In genomic region chr2:167128699-167129607, GRCm38 (mm10) we compare ENCODE assay signal across 9 mouse cellular contexts.
DNase-seq lines count a peak whose midpoint lies in the region; ATAC-seq and TF ChIP-seq lines count a peak whose summit lies in the region.
"Had no signal": no experiment of that assay in that cellular context is flagged by ENCODE, and none has a peak within 500 bp of the region (broad histone marks: within the 10 kb centered on the region; RNA-seq: fewer than 3 reads in every experiment).

No protein-coding gene starts in this region.

- peaks cover 24% of the 10 kb centered on the region for H3K4me1 ChIP-seq in hindbrain, embryonic 14.5 days (replicated peaks; ENCODE audit: control insufficient read depth, insufficient read depth, low read length)
- no peaks in the 10 kb centered on the region for H3K4me1 ChIP-seq in liver, adult 2 months (ENCODE audit: control insufficient read depth, insufficient read depth, low read length)
- H3K4me1 ChIP-seq in midbrain, postnatal 0 days (ENCODE audit: insufficient read depth, low read length): peaks cover 10% of the 10 kb centered on the region

- no peak overlapping the region for H3K4me3 ChIP-seq in hindbrain, embryonic 14.5 days (replicated peaks; ENCODE audit: low read length)
- H3K4me3 ChIP-seq in liver, adult 2 months (ENCODE audit: insufficient read depth, low read depth, low read length): peak overlapping the region; percentile 72
- no peak overlapping the region for H3K4me3 ChIP-seq in midbrain, postnatal 0 days (ENCODE audit: low read depth, low read length)

- no peak for TF ChIP-seq POLR2A in liver, adult 2 months (IDR thresholded peaks at IDR 0.05; ENCODE audit: extremely low read depth, insufficient read depth, low read length)

- H3K4me2 ChIP-seq in hindbrain, embryonic 14.5 days (replicated peaks): peak overlapping the region; percentile 32; the same call in 1 of the 2 replicates
- H3K4me2 ChIP-seq in midbrain, postnatal 0 days (ENCODE audit: low read depth, low read length, poor library complexity, severe bottlenecking): peak overlapping the region; percentile 9; the same call in 1 of the 2 replicates

- H3K79me2 ChIP-seq in liver, adult 2 months (ENCODE audit: control insufficient read depth, insufficient read depth, low read length): no peaks in the 10 kb centered on the region

- H3K9me3 ChIP-seq in hindbrain, embryonic 14.5 days (ENCODE audit: control insufficient read depth, low read length): no peaks in the 10 kb centered on the region
- H3K9me3 ChIP-seq in midbrain, postnatal 0 days (ENCODE audit: low read length): no peaks in the 10 kb centered on the region

- WGBS in hindbrain, embryonic 14.5 days: 45% methylated on average over 20 of the region's 20 CpGs
- WGBS in liver, adult 2 months: 25% methylated on average over 20 of the region's 20 CpGs
- WGBS in midbrain, postnatal 0 days: 48% methylated on average over 20 of the region's 20 CpGs

- ATAC-seq in hindbrain, embryonic 14.5 days (ENCODE audit: low FRiP score): no peak
- no peak for ATAC-seq in midbrain, postnatal 0 days (ENCODE audit: low FRiP score)
- ATAC-seq: Patski had no signal

- no peaks in the 10 kb centered on the region for H3K27me3 ChIP-seq in hindbrain, embryonic 14.5 days (ENCODE audit: control insufficient read depth, insufficient read depth, low read length)
- H3K27me3 ChIP-seq in liver, adult 2 months (ENCODE audit: control insufficient read depth, insufficient read depth, low read length): no peaks in the 10 kb centered on the region
- H3K27me3 ChIP-seq in midbrain, postnatal 0 days (ENCODE audit: insufficient read depth, low read length): no peaks in the 10 kb centered on the region
- H3K27me3 ChIP-seq: Patski had no signal

- 0 out of 2 replicates have a peak overlapping the region, but pooled peaks have one; percentile 2 for H3K9ac ChIP-seq in hindbrain, embryonic 14.5 days
- peak overlapping the region; percentile 78 for H3K9ac ChIP-seq in liver, adult 2 months (ENCODE audit: low read depth, low read length)
- peak overlapping the region; percentile 33; the same call in 1 of the 2 replicates for H3K9ac ChIP-seq in midbrain, postnatal 0 days (replicated peaks; ENCODE audit: low read length, poor library complexity, severe bottlenecking)

- peak; percentile 23 for DNase-seq in gastrocnemius, postnatal 10 days
- DNase-seq in gastrocnemius, postnatal 14 days: no peak
- DNase-seq in fibroblast of lung, adult 2 months (ENCODE audit: low read depth): peak; percentile 15
- no peak for DNase-seq in hindbrain, embryonic 14.5 days (ENCODE audit: low spot score)
- DNase-seq in liver, adult 2 months (ENCODE audit: extremely low read depth, low read depth, low spot score): peak; percentile 3
- DNase-seq in midbrain, postnatal 0 days (ENCODE audit: low spot score): peak; percentile 24
- peak; percentile 49 for DNase-seq in thymus, postnatal 14 days
- DNase-seq in cerebellum, postnatal 25 days: no peak

- H3K27ac ChIP-seq in hindbrain, embryonic 14.5 days: peak overlapping the region; percentile 74
- H3K27ac ChIP-seq in liver, adult 2 months (replicated peaks; ENCODE audit: insufficient read depth, low read depth, low read length): peak overlapping the region; percentile 63
- H3K27ac ChIP-seq in midbrain, postnatal 0 days (ENCODE audit: low read depth, low read length): peak overlapping the region; percentile 55

- TF ChIP-seq CTCF in liver, adult 2 months (IDR thresholded peaks at IDR 0.05; ENCODE audit: low read depth, low read length): no peak
- no peak for TF ChIP-seq CTCF in midbrain, postnatal 0 days (IDR thresholded peaks at IDR 0.05)

- intact Hi-C loops in gastrocnemius, postnatal 14 days (cut with DNase I; ENCODE audit: low total_unique reads): no loop called here

- no peaks in the 10 kb centered on the region for H3K36me3 ChIP-seq in hindbrain, embryonic 14.5 days (replicated peaks; ENCODE audit: control insufficient read depth, insufficient read depth)
- H3K36me3 ChIP-seq in liver, adult 2 months (ENCODE audit: control insufficient read depth, insufficient read depth, low read length): no peaks in the 10 kb centered on the region
- no peaks in the 10 kb centered on the region for H3K36me3 ChIP-seq in midbrain, postnatal 0 days (ENCODE audit: insufficient read depth, low read length)

Comparison
In these comparisons a context has a peak if more than half of its experiments do, and no peak if none do; other contexts are left out.
1. DNase-seq: peak in gastrocnemius, postnatal 10 days (single experiment), fibroblast of lung, adult 2 months (single experiment), liver, adult 2 months (single experiment), midbrain, postnatal 0 days (single experiment) and thymus, postnatal 14 days (single experiment); none in gastrocnemius, postnatal 14 days (single experiment), hindbrain, embryonic 14.5 days (single experiment) and cerebellum, postnatal 25 days (0 of 2).
2. H3K9ac ChIP-seq: peak in every context shown above with its lines; median percentile 78 in liver, adult 2 months; 33 in midbrain, postnatal 0 days; 2 in hindbrain, embryonic 14.5 days.
3. Peak in every context shown above with its lines, with median percentiles within 50 percentile points of each other: H3K27ac ChIP-seq.